Mouse (Mus musculus) liver, embryonic 14.5 days (tissue): Measurements from ENCODE around the gene St6galnac3. TPM values are rescaled to one million over a fixed set of nuclear protein-coding genes. Genes with fewer than 3 reads are reported as not detected.

Source experiments
- ATAC-seq: fragments of 200-750 bp; cut with Nextera tagmentation; 2 replicates; pipeline ENCODE4 v1.8.0; 2017; ENCODE audit warnings: moderate number of reproducible peaks, mild to moderate bottlenecking, moderate library complexity; ENCODE audit not compliant: insufficient read depth
- DNase-seq, 3 experiments: peaks; one replicate each; pipeline ENCODE4 v3.0.0-alpha.2; 2012 to 2013; ENCODE audit warnings: low read depth in 3 of 3, low spot score in 3 of 3
- H3K27ac ChIP-seq: fragments of 300-500 bp; sonication (generic); 2 replicates; pipeline ENCODE4 v1.5.1; 2014; ENCODE audit warnings: moderate library complexity, mild to moderate bottlenecking, control low read depth, inconsistent platforms
- H3K27me3 ChIP-seq: fragments of 300-500 bp; sonication (generic); 2 replicates; pipeline ENCODE4 v1.6.1; 2014; ENCODE audit warnings: mild to moderate bottlenecking, low read length, moderate library complexity; ENCODE audit not compliant: control insufficient read depth, insufficient read depth
- H3K36me3 ChIP-seq: fragments of 300-500 bp; sonication (generic); replicated peaks from 2 replicates; pipeline ENCODE4 v1.6.1; 2014; ENCODE audit warnings: low read depth; ENCODE audit not compliant: control insufficient read depth, insufficient read depth
- H3K4me1 ChIP-seq, 2 experiments: fragments of 200-500 bp in 1 of 2; fragments of 300-500 bp in 1 of 2; sonication (generic) in 1 of 2; replicated peaks; 2 replicates each; pipeline ENCODE4 v1.6.1; 2012 to 2014; ENCODE audit warnings: antibody characterized with exemption in 1 of 2, inconsistent platforms in 1 of 2, low read length in 1 of 2; ENCODE audit not compliant: control insufficient read depth in 2 of 2, insufficient read depth in 2 of 2
- H3K4me2 ChIP-seq: fragments of 300-500 bp; sonication (generic); 2 replicates; pipeline ENCODE4 v1.6.1; 2014; ENCODE audit warnings: low read depth, mild to moderate bottlenecking, control low read depth, moderate library complexity
- H3K4me3 ChIP-seq, 2 experiments: fragments of 200-500 bp in 1 of 2; fragments of 300-500 bp in 1 of 2; sonication (generic) in 1 of 2; 2 replicates each; pipeline ENCODE4 v1.5.1; 2012 to 2014; ENCODE audit warnings: low read depth in 2 of 2, low read length in 2 of 2, mild to moderate bottlenecking in 2 of 2, control low read depth in 1 of 2, inconsistent platforms in 1 of 2, moderate library complexity in 1 of 2; ENCODE audit not compliant: insufficient read depth in 1 of 2
- H3K9ac ChIP-seq: fragments of 300-500 bp; sonication (generic); replicated peaks from 2 replicates; pipeline ENCODE4 v1.6.1; 2014; ENCODE audit warnings: mild to moderate bottlenecking, control low read depth, moderate library complexity
- H3K9me3 ChIP-seq: fragments of 300-500 bp; sonication (generic); 2 replicates; pipeline ENCODE4 v1.6.1; 2016; ENCODE audit warnings: low read length, mixed read lengths; ENCODE audit not compliant: control insufficient read depth
- CTCF ChIP-seq: IDR thresholded peaks from 2 replicates; pipeline ENCODE4 v1.5.1; 2016; ENCODE audit warnings: antibody characterized with exemption, low read depth, control low read depth
- EP300 ChIP-seq: IDR thresholded peaks from 2 replicates; pipeline ENCODE4 v1.6.1; 2016; ENCODE audit warnings: antibody characterized with exemption, low read depth
- WGBS: fragments of 180-500 bp; shearing (Covaris S2); extraction: QIAGEN DNeasy Blood & Tissue Kit; methylation state at CpG from one replicate; pipeline ENCODE4 v1.1.7; 2014; ENCODE audit not compliant: insufficient replicate concordance; 5-methylcytosine and 5-hydroxymethylcytosine counted together
- polyA plus RNA-seq, 2 experiments: library from polyadenylated mRNA; depleted of rRNA in 1 of 2; stranded (reverse) in 1 of 2; unstranded in 1 of 2; fragments of >200 nt; fragmentation: Nextera tagmentation in 1 of 2; extraction: Ambion mirVana in 1 of 2; gene quantifications; 2 replicates each; pipeline versions ENCODE4 v1.2.1 to v1.2.3; 2012 to 2014

St6galnac3 gene
- polyA plus RNA-seq, 2 experiments: 2.9 to 5.7 TPM

- Histone ChIP-seq H3K36me3 (no peaks in the 10 kb centered on the region), H3K27me3 (no peaks in the 10 kb centered on the region), H3K9ac (no peak overlapping the region), H3K9me3 (no peaks in the 10 kb centered on the region), H3K4me3 (no peak overlapping the region), H3K27ac (no peak overlapping the region), H3K4me1 (peaks cover 0 to 4% of the 10 kb centered on the region in 2 experiments; a peak in 2 of 4 replicates), H3K4me2 (no peak overlapping the region)
- ATAC-seq: no peak
- no peak for DNase-seq
- WGBS: 82% methylated on average over 2 of the region's 2 CpGs
- TF ChIP-seq EP300 (no peak), CTCF (no peak)
These were observed 217.4 kb downstream of the St6galnac3 start for GRCm38 (mm10) chr3:153507599-153507998.

GRCm38 (mm10) chr3:153502488-153502887, 222.5 kb downstream of the St6galnac3 start:
- Histone ChIP-seq H3K4me2 (no peak overlapping the region), H3K36me3 (no peaks in the 10 kb centered on the region), H3K9ac (no peak overlapping the region), H3K27ac (no peak overlapping the region), H3K9me3 (no peaks in the 10 kb centered on the region), H3K4me1 (no peaks in the 10 kb centered on the region), H3K4me3 (no peak overlapping the region), H3K27me3 (no peaks in the 10 kb centered on the region)
- TF ChIP-seq CTCF: no peak
- no peak for TF ChIP-seq EP300
- 73% methylated on average over 4 of the region's 4 CpGs for WGBS
- ATAC-seq (no peak), DNase-seq (no peak)

GRCm38 (mm10) chr3:153501333-153501877, 223.6 kb downstream of the St6galnac3 start:
- H3K4me1 ChIP-seq: no peaks in the 10 kb centered on the region
- H3K4me2 ChIP-seq: no peak overlapping the region
- no peaks in the 10 kb centered on the region for H3K9me3 ChIP-seq
- 47% methylated on average over 3 of the region's 3 CpGs for whole genome bisulfite sequencing
- H3K36me3 ChIP-seq: no peaks in the 10 kb centered on the region
- H3K4me3 ChIP-seq: no peak overlapping the region
- DNase-seq (peak; percentile 30 to 45 (median 40)), ATAC-seq (no peak)
- no peaks in the 10 kb centered on the region for H3K27me3 ChIP-seq
- H3K27ac ChIP-seq: no peak overlapping the region
- no peak overlapping the region for H3K9ac ChIP-seq
- TF ChIP-seq EP300 (no peak), CTCF (peak; percentile 85)

- ATAC-seq: no peak
These were observed 232.0 kb downstream of the St6galnac3 start for GRCm38 (mm10) chr3:153492986-153493385.

GRCm38 (mm10) chr3:153489718-153490117, 235.3 kb downstream of the St6galnac3 start:
- DNase-seq (no peak), ATAC-seq (no peak)
- Histone ChIP-seq H3K4me2 (no peak overlapping the region), H3K27me3 (no peaks in the 10 kb centered on the region), H3K27ac (no peak overlapping the region), H3K9me3 (no peaks in the 10 kb centered on the region), H3K4me3 (no peak overlapping the region), H3K9ac (no peak overlapping the region), H3K36me3 (no peaks in the 10 kb centered on the region), H3K4me1 (peaks cover 0 to 3% of the 10 kb centered on the region in 2 experiments; a peak in 1 of 4 replicates)
- 71% methylated on average over 9 of the region's 9 CpGs for WGBS
- TF ChIP-seq EP300 (no peak), CTCF (no peak)

More at GRCm38 (mm10) chr3:153492986-153493385, 232.0 kb downstream of the St6galnac3 start:
- DNase-seq: no peak
- H3K4me2 ChIP-seq: no peak overlapping the region
- H3K9me3 ChIP-seq: no peaks in the 10 kb centered on the region
- no peak overlapping the region for H3K4me3 ChIP-seq
- no peak for TF ChIP-seq EP300
- no peak for TF ChIP-seq CTCF
- 71% methylated on average over 1 of the region's 1 CpGs for WGBS
- no peak overlapping the region for H3K9ac ChIP-seq
- H3K27me3 ChIP-seq: no peaks in the 10 kb centered on the region
- peaks cover 0 to 3% of the 10 kb centered on the region in 2 experiments; a peak in 1 of 4 replicates for H3K4me1 ChIP-seq
- no peaks in the 10 kb centered on the region for H3K36me3 ChIP-seq
- no peak overlapping the region for H3K27ac ChIP-seq
